Mouse (Mus musculus) myocyte (in vitro differentiated cells): ENCODE results near the gene Usp6nl. TPM values are rescaled to one million over a fixed set of nuclear protein-coding genes. Genes with fewer than 3 reads are reported as not detected.

ENCODE experiments used
- H3K27me3 ChIP-seq: one replicate; pipeline ENCODE4 v1.6.1; 2011; ENCODE audit not compliant: control insufficient read depth, insufficient read depth, insufficient read length
- H3K36me3 ChIP-seq: one replicate; pipeline ENCODE4 v1.6.1; 2011; ENCODE audit not compliant: control insufficient read depth, insufficient read depth
- H3K4me2 ChIP-seq: one replicate; pipeline ENCODE4 v1.6.1; 2011; ENCODE audit warnings: low read depth, control low read depth
- H3K4me3 ChIP-seq: one replicate; pipeline ENCODE4 v1.5.1; 2011; ENCODE audit warnings: mild to moderate bottlenecking, control low read depth, moderate library complexity
- H3K79me2 ChIP-seq: one replicate; pipeline ENCODE4 v1.6.1; 2011; ENCODE audit not compliant: control insufficient read depth, insufficient read depth
- H3ac ChIP-seq: one replicate; pipeline ENCODE4 v1.6.1; 2011; ENCODE audit not compliant: control insufficient read depth, insufficient read length
- CEBPB ChIP-seq: IDR thresholded peaks from 2 replicates; pipeline ENCODE4 v1.6.1; 2011; ENCODE audit warnings: mild to moderate bottlenecking, moderate library complexity; ENCODE audit not compliant: poor library complexity, insufficient read depth, severe bottlenecking
- E2F4 ChIP-seq: IDR thresholded peaks from one replicate; pipeline ENCODE4 v1.6.1; 2011; ENCODE audit warnings: mild to moderate bottlenecking, control low read depth, moderate library complexity; ENCODE audit not compliant: insufficient read depth
- MAX ChIP-seq: IDR thresholded peaks from one replicate; pipeline ENCODE4 v1.6.1; 2011; ENCODE audit warnings: low read depth, mild to moderate bottlenecking, control low read depth
- MYOD1 ChIP-seq, 3 experiments: IDR thresholded peaks; one replicate each; pipeline ENCODE4 v1.6.1; 2011; ENCODE audit warnings: control low read depth in 2 of 3, low read depth in 2 of 3, mild to moderate bottlenecking in 2 of 3, moderate library complexity in 1 of 3; ENCODE audit not compliant: insufficient read length in 2 of 3, control insufficient read depth in 1 of 3
- MYOG ChIP-seq, 3 experiments: IDR thresholded peaks; one replicate each; pipeline ENCODE4 v1.6.1; 2011; ENCODE audit warnings: control low read depth in 2 of 3, low read depth in 2 of 3, mild to moderate bottlenecking in 2 of 3; ENCODE audit not compliant: insufficient read length in 2 of 3, control insufficient read depth in 1 of 3, insufficient read depth in 1 of 3
- POLR2A ChIP-seq: IDR thresholded peaks from one replicate; pipeline ENCODE4 v1.6.1; 2011; ENCODE audit warnings: low read depth, mild to moderate bottlenecking, control low read depth, moderate library complexity; ENCODE audit not compliant: insufficient read length
- POLR2AphosphoS2 ChIP-seq: IDR thresholded peaks from one replicate; pipeline ENCODE4 v1.6.1; 2011; ENCODE audit warnings: low read depth, control low read depth; ENCODE audit not compliant: insufficient read length
- REST ChIP-seq: IDR thresholded peaks from one replicate; pipeline ENCODE4 v1.6.1; 2011; ENCODE audit warnings: mild to moderate bottlenecking, control low read depth, moderate library complexity; ENCODE audit not compliant: insufficient read depth, insufficient read length
- SRF ChIP-seq: IDR thresholded peaks from one replicate; pipeline ENCODE4 v1.6.1; 2011; ENCODE audit warnings: low read depth; ENCODE audit not compliant: control insufficient read depth, insufficient read length
- TCF12 ChIP-seq: IDR thresholded peaks from one replicate; pipeline ENCODE4 v1.6.1; 2011; ENCODE audit warnings: mild to moderate bottlenecking, control low read depth; ENCODE audit not compliant: poor library complexity, insufficient read depth, severe bottlenecking
- TCF3 ChIP-seq: IDR thresholded peaks from one replicate; pipeline ENCODE4 v1.6.1; 2011; ENCODE audit warnings: low read depth, control low read depth; ENCODE audit not compliant: insufficient read length
- USF1 ChIP-seq: IDR thresholded peaks from one replicate; pipeline ENCODE4 v1.6.1; 2011; ENCODE audit warnings: low read depth, mild to moderate bottlenecking, control low read depth, moderate library complexity
- polyA plus RNA-seq: library from polyadenylated mRNA; unstranded; fragments of >200 nt; fragmentation: generic; extraction: Trizol; gene quantifications from one replicate; pipeline ENCODE4 v1.2.1, GENCODE M21; 2012; ENCODE audit warnings: missing spikeins

The Usp6nl gene
- polyA plus RNA-seq, 1 experiment, result 7.6 TPM

DNA sequence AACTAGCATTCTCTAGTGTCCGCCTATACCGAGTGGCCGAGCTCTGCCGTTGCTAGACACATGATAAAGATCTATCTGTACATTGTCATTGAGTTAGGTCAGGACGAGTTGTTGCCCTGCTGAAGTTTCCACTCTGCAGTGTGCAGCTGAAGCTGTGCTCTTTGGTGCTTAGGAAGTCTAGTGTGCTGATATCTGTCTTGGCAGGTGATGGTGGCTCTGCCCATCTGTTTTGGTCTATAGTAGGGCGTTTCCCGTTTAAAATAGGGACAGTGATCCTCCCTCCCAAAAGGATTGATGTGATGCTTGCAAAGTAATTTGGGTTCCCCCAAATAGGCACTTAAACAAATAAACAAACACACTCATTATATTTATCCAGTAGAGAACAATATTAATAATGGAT is 82.2 kb downstream of the Usp6nl start:
- H3K79me2 ChIP-seq, result no peaks in the 10 kb centered on the region
- peaks cover 5% of the 10 kb centered on the region for H3K36me3 ChIP-seq
- H3K4me2 ChIP-seq, result no peak overlapping the region
- TF ChIP-seq E2F4 (no peak), TCF3 (no peak), CEBPB (no peak), POLR2A (no peak), TCF12 (no peak), MYOD1 (IDR thresholded peaks at IDR 0.05; ENCODE audit: control insufficient read depth in 1 of 3, insufficient read length in 2 of 3, low read depth in 2 of 3) (no peak), REST (no peak), MAX (no peak), MYOG (IDR thresholded peaks at IDR 0.05; ENCODE audit: control insufficient read depth in 1 of 3, insufficient read depth in 1 of 3, insufficient read length in 2 of 3, low read depth in 2 of 3) (no peak), USF1 (no peak), POLR2AphosphoS2 (no peak), SRF (no peak)
- no peak overlapping the region for H3ac ChIP-seq
- no peaks in the 10 kb centered on the region for H3K27me3 ChIP-seq
- no peak overlapping the region for H3K4me3 ChIP-seq

- Histone ChIP-seq H3K4me3 (no peak overlapping the region), H3K36me3 (peaks cover 5% of the 10 kb centered on the region), H3K4me2 (no peak overlapping the region), H3K79me2 (no peaks in the 10 kb centered on the region), H3K27me3 (no peaks in the 10 kb centered on the region), H3ac (no peak overlapping the region)
- no peak for TF ChIP-seq TCF12
- TF ChIP-seq SRF, result no peak
- no peak for TF ChIP-seq TCF3
- TF ChIP-seq USF1, result no peak
- TF ChIP-seq POLR2A, result no peak
- TF ChIP-seq POLR2AphosphoS2, result no peak
- no peak for TF ChIP-seq REST
- TF ChIP-seq MYOD1 (IDR thresholded peaks at IDR 0.05; ENCODE audit: control insufficient read depth in 1 of 3, insufficient read length in 2 of 3, low read depth in 2 of 3), result no peak
- TF ChIP-seq E2F4, result no peak
- TF ChIP-seq MYOG (IDR thresholded peaks at IDR 0.05; ENCODE audit: control insufficient read depth in 1 of 3, insufficient read depth in 1 of 3, insufficient read length in 2 of 3, low read depth in 2 of 3), result no peak
- TF ChIP-seq CEBPB, result no peak
These were observed 82.9 kb downstream of the Usp6nl start for GRCm38 (mm10) chr2:6405059-6406033.

DNA sequence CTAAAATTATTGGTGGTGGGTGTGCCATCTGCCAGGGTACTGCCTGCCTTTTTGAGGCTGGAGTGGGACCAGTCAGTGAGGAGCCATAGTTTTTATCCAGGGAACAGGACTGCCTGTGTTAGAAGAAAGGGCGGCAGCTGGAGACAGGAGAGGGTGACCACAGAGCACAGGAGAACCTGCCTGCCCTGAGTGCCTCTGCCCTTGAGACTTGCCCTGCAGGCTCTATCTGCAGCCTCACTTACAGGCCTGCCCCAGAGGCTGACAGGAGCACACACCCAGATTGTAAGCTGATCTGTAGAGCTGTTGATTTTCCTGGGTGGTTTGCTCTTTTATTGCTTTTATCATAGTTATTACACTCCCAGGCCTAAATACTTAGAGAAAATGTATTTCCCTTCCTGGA is 85.2 kb downstream of the Usp6nl start:
- no peak overlapping the region for H3ac ChIP-seq
- H3K4me3 ChIP-seq, result no peak overlapping the region
- TF ChIP-seq TCF3 (no peak), TCF12 (no peak), POLR2A (no peak), USF1 (no peak), POLR2AphosphoS2 (no peak), E2F4 (no peak), MYOD1 (IDR thresholded peaks at IDR 0.05; ENCODE audit: control insufficient read depth in 1 of 3, insufficient read length in 2 of 3, low read depth in 2 of 3) (no peak), MAX (no peak), REST (no peak), MYOG (IDR thresholded peaks at IDR 0.05; ENCODE audit: control insufficient read depth in 1 of 3, insufficient read depth in 1 of 3, insufficient read length in 2 of 3, low read depth in 2 of 3) (no peak), SRF (no peak)
- no peak overlapping the region for H3K4me2 ChIP-seq
- peaks cover 5% of the 10 kb centered on the region for H3K36me3 ChIP-seq
- no peaks in the 10 kb centered on the region for H3K27me3 ChIP-seq
- no peaks in the 10 kb centered on the region for H3K79me2 ChIP-seq

DNA sequence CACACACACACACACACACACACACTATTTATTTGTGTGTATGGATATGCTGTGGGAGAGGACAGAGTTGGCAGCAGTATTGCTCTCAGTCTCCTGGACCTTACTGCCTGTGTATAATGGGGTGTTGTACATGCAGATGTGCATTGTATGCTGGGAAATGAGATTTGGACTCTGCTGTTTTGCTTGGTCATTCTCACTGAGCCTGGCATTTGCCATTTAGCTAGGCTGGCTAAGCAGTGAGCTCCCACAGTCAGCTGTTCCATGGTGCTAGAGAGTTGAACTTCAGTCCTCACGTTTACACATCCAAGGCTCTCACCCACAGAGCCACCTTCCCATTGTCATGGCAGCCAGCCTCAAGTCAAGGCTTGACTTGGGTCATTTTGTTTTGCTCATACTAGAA is 90.2 kb downstream of the Usp6nl start:
- no peaks in the 10 kb centered on the region for H3K79me2 ChIP-seq

More for the DNA sequence above, 90.2 kb downstream of the Usp6nl start:
- H3K36me3 ChIP-seq, result peaks cover 10% of the 10 kb centered on the region
- no peaks in the 10 kb centered on the region for H3K27me3 ChIP-seq
- TF ChIP-seq MYOD1 (IDR thresholded peaks at IDR 0.05; ENCODE audit: control insufficient read depth in 1 of 3, insufficient read length in 2 of 3, low read depth in 2 of 3) (no peak), POLR2AphosphoS2 (no peak), SRF (no peak), POLR2A (no peak), REST (no peak), CEBPB (no peak), USF1 (no peak), MAX (no peak)
- no peak overlapping the region for H3K4me2 ChIP-seq
- no peak overlapping the region for H3ac ChIP-seq
- no peak overlapping the region for H3K4me3 ChIP-seq
